Mouse (Mus musculus): ENCODE results near the gene Lyrm7.

- TF ChIP-seq POLR2A (IDR thresholded peaks at IDR 0.05; ENCODE audit: control insufficient read depth, extremely low read depth, insufficient read depth, low read length, poor library complexity) (no peak), CTCF (IDR thresholded peaks at IDR 0.05; ENCODE audit: borderline replicate concordance, control insufficient read depth, extremely low read depth, insufficient read depth, low read length, poor library complexity) (no peak)
Measured at GRCm38 (mm10) chr11:54808177-54808576, 52.5 kb downstream of the Lyrm7 start.
